Mouse (Mus musculus): ENCODE measurements around the gene Prtn3. TPM values are rescaled to one million over a fixed set of nuclear protein-coding genes. Genes with fewer than 3 reads are reported as not detected.
A peak's percentile ranks its signal among the peaks of the same experiment; 100 is the strongest.

Prtn3 gene
- polyA plus RNA-seq (2016; fragmentation: Nextera tagmentation; extraction: Ambion mirVana), result 8.1 TPM in 2 replicates

DNA sequence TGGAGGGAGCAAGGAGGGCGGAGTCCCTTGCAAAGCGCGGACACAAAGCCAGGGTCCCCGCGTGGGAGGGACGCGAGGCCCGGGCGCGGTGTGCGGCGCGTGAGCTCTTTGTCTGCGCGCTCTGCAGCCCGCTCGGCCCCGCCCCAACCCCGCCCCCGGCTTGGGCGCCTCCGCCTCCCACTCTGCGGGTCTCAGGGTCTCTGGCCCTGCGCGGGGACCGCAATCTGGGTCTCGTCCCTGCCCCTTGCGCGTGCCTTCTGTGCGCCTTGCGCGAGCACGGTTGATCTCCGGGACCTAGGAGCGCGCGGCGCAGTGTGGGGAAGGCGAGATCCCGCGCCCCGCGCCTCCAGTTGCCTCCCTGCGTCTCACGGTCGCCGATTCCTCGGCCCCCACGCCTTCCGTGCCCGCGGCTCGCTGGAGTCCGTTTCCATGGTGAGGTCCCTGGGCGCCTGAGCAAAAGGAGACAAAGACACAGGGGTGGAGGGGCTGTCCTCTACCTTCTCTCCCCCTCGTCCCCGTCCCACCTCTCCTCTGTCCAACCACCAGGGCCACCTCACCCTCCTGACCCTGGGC, at the start of gene Prtn3, which contains the start of gene Plppr3:
Prtn3 (plus strand) TSS at position 187 of the 573 bp plus-strand sequence.
Plppr3 (minus strand) TSS at position 345 of the 573 bp plus-strand sequence.
- peak; percentile 78 for DNase-seq (ENCODE audit: extremely low spot score, low spot score)
- peaks cover 34% of the 10 kb centered on the region for H3K36me3 ChIP-seq (replicated peaks)
- H3K4me3 ChIP-seq, result peak within 1 kb of the TSS; percentile 71
- H3K27ac ChIP-seq, result peak within 1 kb of the TSS; percentile 97
- under 1% methylated on average over 57 of the region's 57 CpGs for WGBS
- H3K9me3 ChIP-seq, result no peaks in the 10 kb centered on the region
- H3K27me3 ChIP-seq (ENCODE audit: poor library complexity, severe bottlenecking), result peaks cover 24% of the 10 kb centered on the region
- peaks cover 50% of the 10 kb centered on the region for H3K4me1 ChIP-seq

DNA sequence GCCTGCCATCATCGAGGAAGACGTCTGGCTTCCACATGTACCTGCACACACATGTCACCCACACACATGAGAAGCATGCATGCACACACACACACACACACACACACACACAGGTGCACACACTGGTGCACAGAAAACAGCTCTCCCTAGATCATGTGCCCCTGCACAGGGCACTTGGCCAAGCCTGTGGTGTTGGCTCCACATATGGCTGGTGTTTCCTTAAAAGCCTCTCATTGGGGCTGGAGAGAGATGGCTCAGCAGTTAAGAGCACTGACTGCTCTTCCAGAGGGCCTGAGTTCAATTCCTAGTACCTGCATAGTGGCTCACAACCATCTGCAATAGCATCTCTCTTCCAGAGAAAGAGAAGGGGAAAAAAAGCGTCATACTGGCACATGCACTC, 42.7 kb upstream of the Prtn3 start:
- no peaks in the 10 kb centered on the region for H3K27me3 ChIP-seq (ENCODE audit: poor library complexity, severe bottlenecking)
- no peaks in the 10 kb centered on the region for H3K9me3 ChIP-seq
- H3K27ac ChIP-seq, result no peak overlapping the region
- H3K4me1 ChIP-seq, result peaks cover 7% of the 10 kb centered on the region; the same call in 1 of the 2 replicates
- no peaks in the 10 kb centered on the region for H3K36me3 ChIP-seq (replicated peaks)
- DNase-seq (ENCODE audit: extremely low spot score, low spot score), result no peak
- WGBS, result 94% methylated on average over 3 of the region's 3 CpGs
- no peak overlapping the region for H3K4me3 ChIP-seq

DNA sequence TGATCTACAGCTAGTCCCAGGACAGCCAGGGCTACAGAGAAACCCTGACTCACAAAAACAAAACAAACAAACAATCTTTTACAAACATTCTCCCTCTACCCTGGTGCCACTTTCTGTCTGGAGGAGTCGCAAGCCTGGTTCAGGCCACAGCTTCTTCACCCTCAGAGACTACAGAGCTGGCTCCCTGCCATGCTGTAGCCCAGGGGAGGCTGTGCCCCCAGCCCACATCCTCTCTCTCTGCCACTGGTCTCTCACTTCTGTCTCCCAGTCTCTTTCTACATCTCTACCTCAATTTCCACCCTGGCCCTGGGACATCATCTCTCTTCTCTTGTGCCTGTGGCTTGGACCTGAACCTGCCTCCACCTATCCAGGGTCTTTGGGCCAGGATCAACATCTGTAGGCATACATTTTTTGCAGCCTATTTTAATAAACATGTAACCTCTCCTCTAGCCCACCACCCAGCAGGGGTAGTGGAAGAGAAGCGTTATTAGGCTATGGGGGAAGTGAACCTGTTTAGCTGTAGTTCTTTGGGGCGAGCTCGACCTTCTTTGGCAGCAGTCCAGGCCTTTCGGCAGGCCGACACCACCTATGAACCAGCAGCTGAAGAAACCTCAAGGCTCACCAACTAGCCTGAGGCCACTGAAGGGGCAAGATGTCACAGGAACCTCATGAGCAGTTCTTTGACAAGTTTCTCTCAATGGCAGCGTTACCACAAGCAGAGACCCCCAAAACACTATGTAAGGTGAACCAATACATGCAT, 42.1 kb upstream of the Prtn3 start:
- peaks cover 7% of the 10 kb centered on the region; the same call in 1 of the 2 replicates for H3K4me1 ChIP-seq
- H3K9me3 ChIP-seq, result no peaks in the 10 kb centered on the region
- DNase-seq (ENCODE audit: extremely low spot score, low spot score), result no peak
- no peak overlapping the region for H3K27ac ChIP-seq
- H3K4me3 ChIP-seq, result no peak overlapping the region
- H3K36me3 ChIP-seq (replicated peaks), result no peaks in the 10 kb centered on the region
- H3K27me3 ChIP-seq (ENCODE audit: poor library complexity, severe bottlenecking), result no peaks in the 10 kb centered on the region
- 88% methylated on average over 7 of the region's 7 CpGs for WGBS

DNA sequence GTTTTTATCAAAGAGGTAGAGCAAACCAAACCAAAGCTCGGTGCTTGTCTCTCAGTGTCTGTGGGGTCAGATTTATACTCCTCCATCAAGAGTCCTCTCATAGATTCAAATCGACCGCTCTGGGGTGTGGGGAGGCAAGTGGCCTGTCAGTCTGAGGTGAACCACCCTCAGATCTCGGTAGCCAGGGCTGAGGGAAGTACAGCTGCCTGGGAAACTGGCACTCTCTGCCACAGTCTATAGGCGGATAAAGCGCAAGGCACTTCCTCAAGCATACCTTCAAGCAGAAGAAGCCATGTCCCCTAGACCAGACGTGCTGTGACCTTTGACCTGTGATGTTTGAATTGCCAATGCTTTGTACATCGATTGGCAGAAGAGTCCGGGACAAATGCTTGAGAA, 41.5 kb upstream of the Prtn3 start:
- Histone ChIP-seq H3K27me3 (ENCODE audit: poor library complexity, severe bottlenecking) (no peaks in the 10 kb centered on the region), H3K4me3 (no peak overlapping the region), H3K4me1 (peaks cover 7% of the 10 kb centered on the region; the same call in 1 of the 2 replicates), H3K9me3 (no peaks in the 10 kb centered on the region), H3K27ac (no peak overlapping the region), H3K36me3 (replicated peaks) (no peaks in the 10 kb centered on the region)
- 79% methylated on average over 9 of the region's 9 CpGs for WGBS
- no peak for DNase-seq (ENCODE audit: extremely low spot score, low spot score)

DNA sequence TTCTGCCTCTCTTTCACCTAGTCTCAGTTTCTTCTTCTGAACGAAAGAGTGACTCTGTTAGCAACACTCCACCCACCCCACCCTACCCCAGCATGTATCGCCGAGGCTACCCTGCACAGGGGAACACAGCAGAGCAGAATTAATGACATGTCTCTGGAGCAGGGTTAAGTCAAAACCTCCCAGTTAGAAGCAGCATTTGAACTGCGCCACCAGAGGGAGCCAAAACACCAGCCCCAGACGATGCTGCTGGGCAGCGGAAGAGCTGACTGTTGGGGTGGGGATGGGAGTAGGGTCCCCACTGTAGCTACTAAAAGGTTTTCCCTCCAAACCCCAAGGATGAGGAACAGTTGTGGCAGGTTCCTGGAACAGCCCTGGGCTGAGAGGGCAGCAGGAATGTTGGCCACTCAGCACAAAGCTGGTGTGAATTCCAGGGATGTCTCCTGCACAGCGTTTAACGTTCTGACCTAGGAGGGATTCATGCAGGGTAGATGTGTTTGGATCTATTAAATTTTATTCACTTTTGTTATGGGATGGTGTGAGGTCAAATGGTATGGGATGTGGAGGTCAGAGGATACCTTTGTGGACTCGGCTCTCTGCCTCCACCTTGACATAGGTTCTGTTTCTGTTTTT, 39.4 kb upstream of the Prtn3 start:
- peak; percentile 82 for DNase-seq (ENCODE audit: extremely low spot score, low spot score)
- Histone ChIP-seq H3K4me1 (peaks cover 7% of the 10 kb centered on the region; the same call in 1 of the 2 replicates), H3K4me3 (no peak overlapping the region; the same call in 1 of the 2 replicates), H3K9me3 (no peaks in the 10 kb centered on the region), H3K36me3 (replicated peaks) (no peaks in the 10 kb centered on the region), H3K27me3 (ENCODE audit: poor library complexity, severe bottlenecking) (no peaks in the 10 kb centered on the region), H3K27ac (no peak overlapping the region)
- 28% methylated on average over 9 of the region's 9 CpGs for WGBS

DNA sequence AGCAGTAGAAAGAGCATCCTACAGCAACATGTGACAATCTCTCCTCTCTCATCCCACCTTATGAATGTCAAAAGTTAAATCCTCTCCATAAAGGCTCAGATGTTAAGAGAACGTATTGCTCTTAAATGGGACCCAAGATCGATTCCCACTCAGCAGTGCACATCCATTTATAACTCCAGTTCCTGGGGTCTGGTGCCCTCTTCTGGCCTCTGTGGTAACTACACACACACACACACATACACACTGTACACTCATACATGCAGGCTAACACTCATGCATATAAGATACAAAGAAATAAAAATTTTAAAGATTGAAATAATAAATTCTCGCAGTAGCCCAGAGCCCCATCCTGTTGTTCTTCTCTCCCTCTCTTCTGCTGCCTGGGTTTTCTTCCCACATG, 37.4 kb upstream of the Prtn3 start:
- peaks cover 24% of the 10 kb centered on the region for H3K4me1 ChIP-seq
- DNase-seq (ENCODE audit: extremely low spot score, low spot score), result no peak
- no peak overlapping the region for H3K27ac ChIP-seq
- no peak overlapping the region for H3K4me3 ChIP-seq
- 93% methylated on average over 3 of the region's 3 CpGs for WGBS
- no peaks in the 10 kb centered on the region for H3K36me3 ChIP-seq (replicated peaks)
- no peaks in the 10 kb centered on the region for H3K27me3 ChIP-seq (ENCODE audit: poor library complexity, severe bottlenecking)
- H3K9me3 ChIP-seq, result no peaks in the 10 kb centered on the region

DNA sequence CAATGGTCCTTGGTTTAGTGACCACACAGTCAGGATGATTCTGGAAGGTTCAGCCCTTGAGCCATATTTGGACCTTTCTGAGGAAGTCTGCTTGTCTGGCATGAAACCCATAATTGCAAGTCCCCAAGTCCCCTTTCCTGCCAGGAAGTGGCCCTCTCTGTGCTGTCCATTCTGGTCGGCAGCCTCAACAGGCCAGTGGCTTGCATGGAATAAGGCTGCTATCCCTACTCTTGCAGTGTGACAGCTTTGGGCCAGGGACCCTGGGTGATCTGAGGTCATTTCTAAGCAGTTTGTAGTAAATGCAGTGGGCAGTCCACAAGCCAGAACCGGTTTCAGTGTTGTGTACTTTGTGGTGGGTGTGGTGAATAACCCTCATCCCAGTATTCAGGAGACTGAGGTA, 36.1 kb upstream of the Prtn3 start:
- no peaks in the 10 kb centered on the region for H3K9me3 ChIP-seq
- H3K27ac ChIP-seq, result no peak overlapping the region
- WGBS, result 82% methylated on average over 2 of the region's 2 CpGs
- DNase-seq (ENCODE audit: extremely low spot score, low spot score), result no peak
- no peaks in the 10 kb centered on the region for H3K36me3 ChIP-seq (replicated peaks)
- no peak overlapping the region for H3K4me3 ChIP-seq
- peaks cover 35% of the 10 kb centered on the region for H3K4me1 ChIP-seq
- H3K27me3 ChIP-seq (ENCODE audit: poor library complexity, severe bottlenecking), result no peaks in the 10 kb centered on the region

DNA sequence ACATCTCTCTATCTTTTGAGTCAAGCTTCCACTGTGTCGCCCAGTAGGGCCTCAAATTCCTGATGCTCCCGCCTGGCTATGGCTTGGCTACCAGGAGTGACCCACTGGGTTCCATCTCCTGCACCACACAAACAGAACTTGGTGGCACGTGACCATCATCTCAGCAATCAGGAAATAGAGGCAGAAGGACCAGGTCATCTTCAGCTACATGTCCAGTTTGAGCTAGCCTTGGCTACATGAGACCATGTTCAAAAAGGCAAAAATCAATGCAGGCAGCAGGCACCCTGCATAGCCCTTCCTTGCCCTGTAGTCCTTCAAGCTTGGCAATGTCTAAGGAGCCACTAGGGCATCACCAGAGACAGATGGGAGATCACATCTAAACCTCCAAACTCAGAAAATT, 34.2 kb upstream of the Prtn3 start:
- Histone ChIP-seq H3K36me3 (replicated peaks) (no peaks in the 10 kb centered on the region), H3K4me1 (peaks cover 37% of the 10 kb centered on the region), H3K9me3 (no peaks in the 10 kb centered on the region), H3K4me3 (peak overlapping the region; percentile 47; the same call in 1 of the 2 replicates), H3K27me3 (ENCODE audit: poor library complexity, severe bottlenecking) (no peaks in the 10 kb centered on the region), H3K27ac (peak overlapping the region; percentile 88)
- WGBS, result 92% methylated on average over 3 of the region's 3 CpGs
- no peak for DNase-seq (ENCODE audit: extremely low spot score, low spot score)

DNA sequence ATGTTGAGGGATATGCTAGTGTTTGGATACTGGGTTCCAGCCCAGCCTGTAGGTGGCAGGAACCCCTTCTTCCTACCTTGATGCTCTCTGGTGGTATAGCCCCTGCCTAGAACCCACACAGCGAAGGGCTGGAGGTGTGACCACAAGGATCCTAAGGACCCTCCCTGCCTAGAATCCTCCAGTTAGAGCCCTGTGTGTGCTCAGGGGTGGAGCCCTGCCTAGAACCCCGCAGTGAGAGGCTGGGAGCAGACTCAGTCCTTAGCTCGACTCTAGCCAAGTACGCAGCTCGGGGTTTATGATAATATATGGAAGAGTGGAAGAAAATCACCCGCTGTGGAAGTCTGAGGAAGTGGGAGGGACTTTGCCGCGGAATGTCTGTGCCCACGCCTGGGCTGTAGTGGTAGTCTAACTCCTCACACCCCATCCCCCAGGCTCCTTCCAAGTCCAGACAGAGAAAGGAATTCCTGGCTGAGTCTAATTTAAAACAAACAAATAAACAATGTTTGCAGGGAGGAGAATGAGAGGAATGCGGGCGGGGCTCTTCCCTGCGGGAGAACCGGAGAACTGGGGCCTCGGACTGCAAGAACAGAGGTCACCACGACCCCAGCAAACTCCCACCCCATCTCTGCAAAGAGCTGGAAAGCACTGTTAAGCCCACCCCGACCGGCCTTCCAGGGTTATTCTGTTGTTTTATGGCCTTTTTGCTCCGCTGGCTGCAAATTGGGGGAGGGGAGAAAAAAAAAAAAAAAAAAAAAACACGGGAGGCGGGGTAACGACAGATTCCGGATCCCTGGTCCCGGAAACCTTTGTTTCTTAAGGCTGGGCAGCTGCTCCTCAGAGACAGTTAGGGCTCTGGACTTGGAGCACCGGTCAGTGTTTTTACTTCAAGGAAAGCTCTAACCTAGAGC, 33.4 kb upstream of the Prtn3 start:
- Histone ChIP-seq H3K4me3 (peak overlapping the region; percentile 47), H3K27me3 (ENCODE audit: poor library complexity, severe bottlenecking) (no peaks in the 10 kb centered on the region), H3K27ac (peak overlapping the region; percentile 88), H3K4me1 (peaks cover 39% of the 10 kb centered on the region), H3K36me3 (replicated peaks) (no peaks in the 10 kb centered on the region), H3K9me3 (no peaks in the 10 kb centered on the region)
- WGBS, result under 1% methylated on average over 24 of the region's 24 CpGs
- DNase-seq (ENCODE audit: extremely low spot score, low spot score), result peak; percentile 67

DNA sequence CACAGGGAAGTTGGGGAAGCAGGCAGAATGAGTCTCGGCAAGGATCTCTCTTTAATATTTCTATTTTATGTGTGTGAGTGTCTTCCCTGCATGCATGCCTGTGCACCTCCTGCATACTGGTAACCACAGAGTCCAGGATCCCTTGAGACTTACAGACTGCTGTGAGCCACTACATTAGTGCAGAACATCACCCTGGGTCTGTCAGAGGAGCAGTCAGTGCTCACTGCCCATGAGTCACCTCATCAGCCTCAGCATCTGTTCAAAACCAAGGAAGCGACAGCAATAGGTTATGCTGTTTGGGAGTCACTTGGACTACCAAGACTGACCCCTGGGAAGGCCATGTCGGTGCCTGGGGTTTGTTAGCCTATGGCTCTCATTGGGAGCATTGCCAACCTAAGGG, 32.0 kb upstream of the Prtn3 start:
- H3K4me1 ChIP-seq, result peaks cover 43% of the 10 kb centered on the region
- no peak overlapping the region for H3K4me3 ChIP-seq
- H3K27ac ChIP-seq, result peak overlapping the region; percentile 26
- H3K9me3 ChIP-seq, result no peaks in the 10 kb centered on the region
- no peak for DNase-seq (ENCODE audit: extremely low spot score, low spot score)
- 77% methylated on average over 3 of the region's 3 CpGs for WGBS
- H3K36me3 ChIP-seq (replicated peaks), result no peaks in the 10 kb centered on the region
- H3K27me3 ChIP-seq (ENCODE audit: poor library complexity, severe bottlenecking), result no peaks in the 10 kb centered on the region

DNA sequence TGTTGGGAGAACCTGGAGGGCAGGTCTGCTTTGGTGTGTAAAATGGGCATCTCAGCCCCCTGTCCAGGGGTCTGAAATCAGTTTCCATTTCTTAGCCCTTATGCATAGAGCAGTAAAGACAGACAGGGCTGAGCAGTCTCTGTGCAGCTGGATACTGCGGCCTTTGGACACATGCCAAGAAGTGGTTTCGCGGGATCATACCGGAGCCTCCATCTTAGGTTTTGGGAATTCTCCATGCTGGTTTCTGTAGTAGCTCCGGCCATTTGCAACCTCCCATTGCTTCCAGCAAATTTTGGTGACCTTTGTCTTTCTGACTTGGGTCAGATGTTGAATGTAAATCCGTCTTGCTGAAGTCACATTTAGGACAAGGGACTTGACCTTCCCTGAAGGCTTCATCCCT, 30.8 kb upstream of the Prtn3 start:
- no peak for DNase-seq (ENCODE audit: extremely low spot score, low spot score)
- 89% methylated on average over 6 of the region's 6 CpGs for WGBS
- Histone ChIP-seq H3K36me3 (replicated peaks) (no peaks in the 10 kb centered on the region), H3K4me1 (peaks cover 46% of the 10 kb centered on the region), H3K4me3 (no peak overlapping the region), H3K9me3 (no peaks in the 10 kb centered on the region), H3K27ac (peak overlapping the region; percentile 8; the same call in 1 of the 2 replicates), H3K27me3 (ENCODE audit: poor library complexity, severe bottlenecking) (no peaks in the 10 kb centered on the region)

DNA sequence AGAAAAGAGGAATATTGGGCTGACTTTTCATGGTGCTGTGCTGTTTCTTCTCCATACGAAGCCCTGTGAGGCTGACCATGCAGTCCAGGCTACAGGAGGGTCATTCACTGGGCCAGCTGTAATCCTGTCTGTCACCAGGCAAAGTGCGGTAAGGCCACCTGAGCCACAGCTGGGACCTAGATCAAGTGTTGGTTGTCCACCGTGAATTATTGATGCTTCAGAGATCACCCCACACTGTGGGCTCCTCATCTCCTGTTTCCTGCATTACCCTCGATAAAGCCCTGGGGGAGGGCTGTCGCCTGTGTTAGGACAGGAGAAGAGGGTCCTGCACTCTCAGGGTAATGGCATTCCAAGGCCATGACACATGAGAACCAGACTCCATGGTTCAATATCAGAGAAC, 27.7 kb upstream of the Prtn3 start:
- Histone ChIP-seq H3K4me1 (peaks cover 43% of the 10 kb centered on the region), H3K9me3 (no peaks in the 10 kb centered on the region), H3K36me3 (replicated peaks) (peaks cover 9% of the 10 kb centered on the region), H3K27ac (no peak overlapping the region), H3K4me3 (no peak overlapping the region), H3K27me3 (ENCODE audit: poor library complexity, severe bottlenecking) (no peaks in the 10 kb centered on the region)
- 75% methylated on average over 5 of the region's 5 CpGs for WGBS
- DNase-seq (ENCODE audit: extremely low spot score, low spot score), result no peak
